Mouse (Mus musculus) thymus, postnatal 25 days (tissue): ENCODE measurements around the gene Dpf1.
A peak's percentile ranks its signal among the peaks of the same experiment; 100 is the strongest.

Experiments used
- DNase-seq: peaks from one replicate; pipeline ENCODE4 v3.0.0; 2022

Gene Dpf1

DNA sequence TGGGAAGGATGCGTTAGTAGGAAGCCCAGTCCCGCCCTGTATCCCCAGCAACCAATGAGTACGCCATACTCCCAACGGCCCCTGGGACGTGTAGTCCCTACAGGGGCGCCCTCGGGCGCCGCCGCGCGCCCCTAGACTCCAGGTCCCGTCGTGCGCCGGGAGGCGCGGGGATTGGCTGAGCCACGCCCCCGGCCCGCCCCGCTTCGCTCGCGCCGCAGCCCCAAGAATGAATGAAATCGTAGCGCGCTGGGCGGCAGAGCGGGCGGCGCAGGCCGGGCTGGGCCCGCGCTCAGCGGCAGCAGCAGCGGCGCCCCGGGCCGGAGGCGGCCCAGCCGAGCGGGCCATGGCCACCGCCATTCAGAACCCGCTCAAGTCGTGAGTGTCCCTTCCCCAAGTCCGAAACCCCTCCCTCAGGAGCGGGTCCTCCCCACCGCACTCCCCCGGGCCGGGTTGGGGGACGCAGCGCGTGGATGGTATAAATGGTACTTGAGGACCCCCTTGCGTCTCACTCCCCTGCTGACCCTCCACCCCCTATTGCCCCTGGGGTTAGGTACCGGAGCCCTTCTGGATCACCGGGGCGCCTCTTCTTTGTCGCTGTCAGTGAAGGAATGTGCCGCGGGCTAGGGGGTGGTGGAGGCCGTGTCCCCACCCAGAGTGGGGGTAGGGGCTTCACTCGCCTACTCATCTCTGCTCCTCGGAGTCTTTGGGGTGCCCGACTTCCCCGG, at the start of gene Dpf1:
Gene Dpf1 (plus strand): TSS at position 214 of the 725 bp plus-strand sequence.
- DNase-seq: peak; percentile 81

- no peak for DNase-seq
These were observed 47.9 kb upstream of the Dpf1 start for GRCm38 (mm10) chr7:29255875-29256274.

- DNase-seq: no peak
These were observed 46.4 kb upstream of the Dpf1 start for GRCm38 (mm10) chr7:29257368-29257767.

DNA sequence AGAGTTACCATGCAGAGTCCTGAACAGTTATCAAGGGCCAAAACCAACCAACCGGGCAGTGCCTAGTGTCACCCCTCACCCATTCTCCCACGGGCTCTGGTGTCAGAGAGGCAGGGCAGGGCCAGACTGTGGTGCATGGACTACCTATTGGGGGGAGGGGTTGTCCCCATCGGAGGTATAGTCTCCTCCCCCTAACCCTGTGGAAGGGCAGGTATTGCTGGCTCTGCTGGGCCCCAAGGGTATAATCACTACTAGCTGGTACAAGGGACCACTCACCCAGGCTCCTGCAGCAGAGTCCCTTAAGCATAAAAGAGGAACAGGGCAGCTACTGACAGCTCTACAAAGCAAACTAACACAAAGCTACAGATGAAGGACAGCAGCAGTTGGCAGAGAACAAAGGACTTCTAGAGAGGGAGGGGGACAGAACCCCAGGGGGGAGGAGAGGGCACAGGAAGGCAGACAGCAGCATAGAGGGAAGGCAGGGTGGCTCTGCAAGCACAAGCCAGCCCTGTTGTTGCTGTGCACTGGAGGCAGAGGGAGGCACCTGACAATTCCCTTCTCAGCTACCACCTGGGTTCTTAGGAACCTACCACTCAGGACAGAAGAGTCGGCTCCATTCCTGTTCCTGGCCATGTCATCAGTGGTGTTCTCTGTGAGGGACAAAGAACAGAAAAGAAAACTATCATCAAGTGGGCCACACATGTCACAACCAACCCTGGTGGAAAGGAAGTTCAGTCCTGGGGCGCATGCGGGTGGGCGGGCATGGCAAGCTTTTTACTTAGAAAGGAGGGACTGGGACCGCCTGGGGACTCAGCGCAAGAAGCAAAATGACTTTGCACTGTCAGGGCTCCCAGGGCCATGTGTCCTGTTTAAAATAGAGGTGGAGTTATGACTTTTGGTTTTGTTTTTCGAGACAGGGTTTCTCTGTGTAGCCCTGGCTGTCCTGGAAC, 43.7 kb upstream of the Dpf1 start:
- DNase-seq: peak; percentile 50

GRCm38 (mm10) chr7:29262151-29262550, 41.6 kb upstream of the Dpf1 start:
- no peak for DNase-seq

DNA sequence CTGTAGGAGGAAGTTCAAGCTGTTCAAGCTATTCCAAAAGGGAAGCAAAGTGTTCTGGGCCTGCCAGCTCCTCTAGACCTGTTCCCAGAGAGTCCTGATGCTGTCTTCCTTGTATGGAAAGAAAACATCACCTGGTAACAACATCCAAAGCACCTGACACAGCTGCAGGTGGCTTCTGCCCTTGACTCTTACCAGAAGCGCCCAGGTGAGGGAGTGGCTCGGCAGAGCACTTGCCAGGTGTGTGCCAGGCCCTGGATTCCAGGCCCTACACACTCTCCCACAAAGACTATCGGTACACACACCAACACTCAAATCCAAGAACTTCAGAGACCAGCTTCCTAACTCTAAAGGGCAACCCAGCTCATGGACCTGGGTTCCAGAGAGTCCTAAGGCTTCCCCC, 39.9 kb upstream of the Dpf1 start:
- DNase-seq: no peak

GRCm38 (mm10) chr7:29265636-29266035, 38.1 kb upstream of the Dpf1 start:
- DNase-seq: no peak

- no peak for DNase-seq
These were observed 36.8 kb upstream of the Dpf1 start for GRCm38 (mm10) chr7:29266931-29267330.

DNA sequence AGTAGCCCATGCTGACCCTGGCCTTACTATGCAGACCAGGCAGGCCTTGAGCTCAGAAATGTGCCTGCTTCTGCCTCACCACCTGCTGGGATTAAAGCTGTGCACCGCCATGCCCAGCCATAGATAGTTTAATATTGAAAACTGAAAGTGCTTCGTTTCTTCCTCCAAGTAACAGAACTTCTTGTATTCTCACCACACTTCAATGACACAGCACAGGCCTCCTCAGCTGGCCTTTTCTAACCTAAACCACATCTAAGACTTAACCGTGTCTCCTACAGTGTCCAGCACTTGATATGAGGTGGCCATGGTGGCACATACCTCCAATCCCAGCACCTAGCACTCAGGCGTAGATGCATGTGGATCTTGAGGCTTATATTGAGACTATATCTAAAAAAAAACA, 33.3 kb upstream of the Dpf1 start:
- DNase-seq: no peak

DNA sequence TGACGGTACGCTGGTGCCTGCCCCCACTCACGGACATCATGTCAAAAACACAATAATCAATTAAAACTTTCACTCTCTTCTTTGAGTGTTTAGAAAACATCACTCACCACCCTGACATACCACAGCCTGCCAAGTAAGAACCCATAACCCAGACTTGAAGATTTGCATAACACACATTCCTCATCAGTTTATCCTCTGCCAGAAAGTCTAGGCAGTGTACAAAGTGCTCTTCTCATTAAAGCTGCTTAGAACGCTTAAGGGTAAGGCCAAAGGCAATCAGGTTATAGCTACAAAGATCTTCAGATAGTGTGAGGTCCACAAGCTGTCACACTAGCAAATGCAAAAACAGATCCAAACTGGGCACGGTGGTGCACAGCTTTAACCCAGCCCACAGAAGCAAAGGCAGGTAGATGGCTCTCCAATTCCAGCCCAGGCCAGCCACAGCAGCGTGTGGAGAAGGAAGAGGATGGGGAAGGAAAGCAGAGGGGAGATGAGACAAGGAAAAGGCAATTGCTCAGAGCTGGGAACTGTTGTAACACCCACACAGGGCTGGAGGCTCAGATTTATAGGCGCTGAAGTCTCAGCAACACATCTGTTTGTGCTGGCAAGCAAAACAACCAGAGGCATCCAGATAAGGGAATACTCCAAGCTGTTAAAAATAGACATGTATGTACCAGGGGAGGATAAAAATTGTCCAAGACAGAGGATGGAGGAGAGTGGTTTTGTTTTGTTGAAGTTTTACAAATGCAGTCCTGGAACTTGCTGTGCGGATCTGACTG, 31.9 kb upstream of the Dpf1 start:
- no peak for DNase-seq

DNA sequence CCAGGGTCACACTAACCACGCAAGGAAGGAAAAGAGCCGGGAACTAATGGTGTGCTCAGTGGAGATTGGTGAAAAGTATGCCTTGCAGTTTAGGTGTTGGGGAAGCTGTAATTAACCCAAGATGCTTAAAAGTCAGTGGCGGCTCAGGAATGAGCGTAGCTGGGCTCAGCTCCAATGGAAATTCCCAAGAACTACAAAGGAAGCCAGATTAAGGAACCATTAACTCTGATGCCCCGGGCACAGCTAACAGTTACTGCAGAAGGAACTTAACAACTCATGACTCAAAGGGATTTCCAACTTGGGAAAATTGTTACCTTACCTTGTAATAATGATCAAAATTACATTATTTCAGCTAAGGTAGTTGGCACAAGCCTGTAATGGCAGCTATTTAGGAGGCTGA, 27.0 kb upstream of the Dpf1 start:
- DNase-seq: no peak

DNA sequence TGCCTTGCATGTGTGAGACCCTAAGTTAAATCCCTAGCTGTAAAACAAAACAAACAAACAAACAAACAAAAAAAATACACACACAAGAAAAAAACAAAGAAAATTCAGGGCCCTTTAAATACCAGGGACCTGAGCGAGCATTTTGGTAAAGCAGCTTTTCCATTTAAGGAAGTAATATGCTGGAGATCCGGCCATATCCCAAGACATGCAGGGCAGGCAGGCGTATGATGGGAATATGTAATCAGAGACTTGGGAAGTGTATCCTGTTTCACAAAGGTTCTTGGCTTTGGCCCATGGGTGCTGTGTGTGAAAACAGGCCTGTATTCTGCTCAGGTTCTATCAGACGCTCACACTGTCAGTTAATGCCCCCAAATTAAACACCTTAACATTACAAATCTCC, 26.2 kb upstream of the Dpf1 start:
- DNase-seq: no peak

DNA sequence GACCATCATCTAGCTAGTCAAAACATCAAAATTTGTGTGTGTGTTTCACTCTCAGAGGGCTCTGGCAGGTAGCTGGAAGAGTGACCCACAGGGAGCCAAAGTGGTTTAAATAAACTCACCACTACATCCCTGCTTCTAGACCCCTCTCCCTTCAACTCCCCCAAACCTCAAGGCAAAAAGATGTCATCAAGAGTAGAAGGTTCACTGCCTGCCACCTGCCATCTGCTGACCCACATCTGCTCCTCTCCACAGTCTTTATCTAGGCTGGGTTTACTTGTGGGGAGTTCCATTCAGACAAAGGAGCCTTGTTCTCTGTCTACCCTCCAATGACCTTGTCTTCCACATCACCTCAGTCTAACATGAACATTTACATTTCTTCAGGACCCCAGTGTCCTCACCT, 24.5 kb upstream of the Dpf1 start:
- peak; percentile 43 for DNase-seq

DNA sequence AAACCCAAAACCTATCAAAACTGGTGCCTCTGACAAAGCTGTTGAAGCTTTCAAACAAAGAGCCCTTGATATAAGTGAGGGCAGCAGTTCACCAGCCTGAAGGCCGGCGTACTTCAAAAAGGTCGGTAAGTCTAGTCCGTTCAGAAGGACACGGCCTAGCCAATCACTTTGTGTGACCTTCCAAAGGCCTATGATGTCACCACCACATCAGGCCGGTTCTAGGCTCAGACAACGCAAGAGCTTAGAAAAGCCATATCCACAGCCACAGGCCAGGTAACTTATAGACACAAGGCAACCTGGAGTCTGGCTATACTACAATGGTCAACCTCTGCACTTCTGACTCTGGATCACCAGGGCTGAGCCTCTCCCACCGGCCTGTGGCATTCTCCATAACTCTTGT, 23.8 kb upstream of the Dpf1 start:
- peak; percentile 25 for DNase-seq

GRCm38 (mm10) chr7:29280801-29281200, 22.9 kb upstream of the Dpf1 start:
- DNase-seq: peak; percentile 64

DNA sequence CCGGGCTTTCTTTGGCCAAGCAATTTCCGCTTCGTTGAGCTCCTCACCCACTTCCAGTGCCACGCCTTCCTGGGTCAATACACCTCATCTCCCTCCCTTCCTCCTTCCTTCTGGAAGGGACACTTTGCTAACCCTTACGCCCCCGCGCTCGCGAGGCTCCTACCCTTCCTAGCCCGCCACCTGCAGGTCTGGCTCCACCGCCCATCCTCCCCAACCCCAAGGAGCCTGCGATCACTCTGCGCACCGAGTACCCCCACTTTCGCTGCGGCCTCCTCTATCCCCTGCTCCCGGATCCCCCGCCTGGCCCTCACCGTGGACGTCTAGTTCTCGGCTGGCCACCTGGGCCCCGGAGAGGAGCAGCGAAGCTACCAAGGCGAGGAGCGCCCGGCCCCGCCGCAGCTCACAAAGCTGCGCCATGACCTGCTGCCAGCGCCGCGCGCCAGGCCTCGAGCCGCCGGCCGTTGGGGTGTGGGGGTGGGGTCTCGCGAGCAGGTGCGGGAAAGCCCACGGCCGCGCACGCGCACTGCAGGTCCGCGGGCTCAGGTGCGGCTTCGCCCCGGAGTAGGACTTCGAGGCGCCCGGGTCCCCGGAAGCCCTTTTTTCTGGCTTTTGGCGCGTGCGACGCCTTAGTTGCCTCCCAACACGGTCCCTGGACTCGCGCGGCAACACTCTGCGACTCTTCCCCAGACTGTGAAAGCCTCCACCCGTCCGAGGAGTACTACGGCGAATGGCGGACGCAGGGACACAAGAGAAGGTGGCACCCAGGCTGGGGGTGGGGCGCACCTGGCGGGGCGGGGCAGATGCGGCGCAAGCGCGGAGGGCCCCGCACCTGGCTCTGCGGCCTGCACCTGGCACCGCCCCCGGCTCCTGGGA, 22.3 kb upstream of the Dpf1 start, which contains the start of gene Spint2:
Gene Spint2 (minus strand): TSS at position 712 of the 873 bp plus-strand sequence.
- peak; percentile 85 for DNase-seq

GRCm38 (mm10) chr7:29282074-29282554, 21.6 kb upstream of the Dpf1 start:
- no peak for DNase-seq

DNA sequence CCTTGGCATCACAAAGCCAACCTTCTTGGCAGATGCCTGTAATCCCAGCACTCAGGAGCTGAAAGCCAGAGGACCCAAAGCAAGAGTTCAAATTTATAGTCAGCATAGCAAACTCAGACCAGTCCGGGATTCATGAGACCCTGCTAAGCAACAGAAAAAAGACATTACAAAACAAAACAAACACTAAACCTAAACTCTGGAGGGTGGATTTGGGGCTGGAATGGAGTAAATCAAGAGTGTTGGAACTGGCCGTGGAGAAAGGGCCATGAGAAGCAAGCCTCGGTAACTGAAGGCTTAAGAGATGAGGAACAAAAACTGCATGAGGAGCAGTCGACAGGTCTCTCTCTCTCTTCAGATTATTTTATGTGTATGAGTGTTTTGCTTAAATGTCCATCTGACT, 19.9 kb upstream of the Dpf1 start:
- no peak for DNase-seq

- no peak for DNase-seq
These were observed 19.2 kb upstream of the Dpf1 start for GRCm38 (mm10) chr7:29284523-29284922.

GRCm38 (mm10) chr7:29287481-29287880, 16.3 kb upstream of the Dpf1 start:
- DNase-seq: no peak

DNA sequence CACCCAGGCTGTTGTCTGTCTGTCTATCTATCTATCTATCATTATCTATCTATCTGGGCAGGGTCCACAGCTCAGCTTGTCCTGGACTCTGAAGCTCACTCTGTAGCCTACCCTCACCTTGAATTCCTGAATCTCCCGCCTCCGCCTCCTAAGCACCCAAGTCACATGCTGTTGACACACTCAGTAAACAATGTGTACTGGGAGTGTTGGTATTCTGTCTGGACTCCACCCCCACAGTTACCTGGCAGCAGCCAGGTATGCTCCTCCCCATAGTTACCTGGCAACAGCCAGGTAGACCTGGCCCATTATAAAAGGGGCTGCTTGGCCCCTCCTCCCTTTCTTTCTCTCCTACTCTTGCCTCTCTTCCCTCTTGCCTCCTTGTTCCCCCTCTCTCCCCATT, 15.7 kb upstream of the Dpf1 start:
- no peak for DNase-seq
